Mouse (Mus musculus) spleen, adult 2 months (tissue): Measurements from ENCODE around the gene Stn1.

ENCODE experiments used
- CTCF ChIP-seq: fragments of 200-500 bp; IDR thresholded peaks from 2 replicates; pipeline ENCODE4 v1.5.1; 2011; ENCODE audit warnings: mild to moderate bottlenecking, inconsistent platforms; ENCODE audit not compliant: insufficient read depth, insufficient read length, insufficient replicate concordance; ENCODE audit errors: extremely low read depth
- POLR2A ChIP-seq: fragments of 200-500 bp; IDR thresholded peaks from 2 replicates; pipeline ENCODE4 v1.6.1; 2011; ENCODE audit warnings: low read depth, low read length, inconsistent platforms

DNA sequence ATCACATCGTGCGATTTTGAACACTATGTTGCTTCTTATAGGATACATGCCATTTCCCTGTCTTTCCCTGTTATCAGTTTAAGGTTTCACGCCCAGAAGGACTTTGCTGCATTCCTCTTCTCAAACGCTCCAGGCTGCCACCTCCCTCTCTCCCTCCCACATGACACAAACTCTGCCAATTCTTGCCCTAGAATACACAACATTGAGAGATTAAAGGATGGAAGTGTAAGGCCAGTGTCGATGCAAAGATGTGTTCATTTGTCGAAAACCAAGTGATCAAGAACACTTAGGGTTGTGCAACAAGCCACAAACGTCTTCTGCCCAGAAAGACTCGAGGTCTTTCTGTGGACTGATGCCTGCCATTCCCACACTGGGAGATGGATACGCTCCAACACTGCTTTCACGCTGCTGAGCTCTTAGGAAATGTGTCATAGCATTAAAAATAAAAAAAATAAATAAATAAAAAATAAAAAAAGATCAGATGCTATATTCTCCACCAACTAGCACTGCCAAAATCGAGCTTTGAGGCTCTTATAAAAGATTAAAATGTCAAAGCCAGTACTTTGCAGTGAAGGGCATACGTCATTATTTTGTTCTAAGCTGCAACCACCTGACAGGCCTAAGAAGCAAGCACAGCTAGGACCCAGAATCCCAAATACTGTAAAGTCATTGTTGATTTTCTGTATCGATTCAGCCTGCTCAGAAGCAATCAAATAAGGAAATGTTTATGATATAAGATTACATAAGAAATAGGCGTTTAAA lies 22.6 kb upstream of the Stn1 start:
- TF ChIP-seq POLR2A = no peak
- TF ChIP-seq CTCF = no peak
